ENCODE assay signal across 19 mouse cellular contexts in genomic region chr1:38217098-38217497, GRCm38 (mm10).
"Had no signal": no experiment of that assay in that cellular context is flagged by ENCODE, and none has a peak within 500 bp of the region (broad histone marks: within the 10 kb centered on the region; RNA-seq: fewer than 3 reads in every experiment).

No protein-coding gene starts in this region.

- DNase-seq: kidney, adult 2 months; kidney, postnatal 25 days; layer of hippocampus, postnatal 36 days; liver, embryonic 13.5 days; lung, postnatal 10 days; lung, postnatal 36 days; midbrain, embryonic 14.5 days; thymus, adult 2 months; thymus, postnatal 14 days had no signal

- H3K4me2 ChIP-seq: liver, embryonic 13.5 days; lung, embryonic 15.5 days; neural tube, embryonic 12.5 days had no signal

- H3K27ac ChIP-seq: kidney, postnatal 0 days; layer of hippocampus, adult 2 months; left cerebral cortex, adult 2 months; liver, embryonic 13.5 days; lung, embryonic 15.5 days; midbrain, embryonic 10.5 days; neural tube, embryonic 12.5 days; stomach, postnatal 0 days had no signal

- H3K4me3 ChIP-seq: layer of hippocampus, adult 2 months; left cerebral cortex, adult 2 months; liver, embryonic 13.5 days; lung, embryonic 15.5 days; megakaryocyte, embryonic 14.5 days; midbrain, embryonic 10.5 days; neural tube, embryonic 12.5 days had no signal

- H3K36me3 ChIP-seq: liver, embryonic 13.5 days; lung, embryonic 15.5 days; neural tube, embryonic 12.5 days had no signal

- H3K9me3 ChIP-seq: liver, embryonic 13.5 days; lung, embryonic 15.5 days; megakaryocyte, embryonic 14.5 days; midbrain, embryonic 10.5 days; neural tube, embryonic 12.5 days had no signal

- H3K9ac ChIP-seq: liver, embryonic 13.5 days; lung, embryonic 15.5 days; neural tube, embryonic 12.5 days had no signal

- ATAC-seq: hindbrain, postnatal 0 days; intestine, postnatal 0 days had no signal

- H3K4me1 ChIP-seq: liver, embryonic 13.5 days; megakaryocyte, embryonic 14.5 days had no signal

- H3K27me3 ChIP-seq: liver, embryonic 13.5 days; lung, embryonic 15.5 days; neural tube, embryonic 12.5 days had no signal
